Mouse (Mus musculus): ENCODE results near the gene Impdh1. TPM values are rescaled to one million over a fixed set of nuclear protein-coding genes. Genes with fewer than 3 reads are reported as not detected.
"Not testable (repeated sequence)": the region's sequence is repeated elsewhere in the genome, so short reads cannot be mapped to it uniquely, and the experiment has no call there.

The Impdh1 gene
- total RNA-seq, 2 experiments from 2014 or later = 40.9 to 41.8 TPM

DNA sequence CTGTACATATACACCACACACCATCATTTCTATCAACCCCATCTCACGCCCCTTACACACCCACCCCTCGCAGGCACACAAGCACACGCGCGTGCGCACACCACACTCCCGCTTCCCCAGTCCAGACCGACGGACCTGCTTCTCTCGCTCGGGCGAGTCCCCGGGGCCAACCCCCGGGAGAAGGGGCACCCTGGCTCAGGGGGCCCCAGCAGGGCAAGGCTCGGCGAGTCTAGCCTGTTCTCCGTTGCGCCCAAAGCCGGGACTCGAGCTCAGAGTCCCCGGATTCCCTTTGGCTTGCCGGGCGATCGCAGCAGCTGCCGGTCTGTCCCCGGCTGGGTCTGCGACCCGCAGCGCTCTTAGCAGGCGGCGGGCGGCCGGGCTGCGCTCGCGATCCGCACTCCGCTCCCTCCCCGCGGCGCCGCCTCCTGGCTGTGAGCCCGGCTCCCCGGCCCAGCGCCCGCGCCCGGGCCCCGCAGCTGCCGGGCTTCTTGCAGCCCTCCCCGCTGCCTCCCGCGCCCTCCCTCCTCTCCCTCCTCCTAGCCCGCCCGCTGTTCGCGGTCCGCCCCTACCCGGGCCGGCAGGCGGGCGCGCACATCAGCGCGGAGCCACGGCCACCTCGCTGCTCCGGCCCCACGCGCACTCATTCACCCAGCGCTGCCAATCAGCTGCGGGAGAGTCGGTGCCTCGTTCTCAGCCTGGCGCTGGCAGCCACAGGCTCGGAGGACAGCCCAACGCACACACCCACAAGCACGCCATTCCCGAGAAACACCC lies 37.1 kb downstream of the Impdh1 start, which contains the start of gene Prrt4:
Gene Prrt4, minus strand, starts transcription at position 697 of the 771 bp plus-strand sequence.
- DNase-seq = peak; percentile 63 to 70

DNA sequence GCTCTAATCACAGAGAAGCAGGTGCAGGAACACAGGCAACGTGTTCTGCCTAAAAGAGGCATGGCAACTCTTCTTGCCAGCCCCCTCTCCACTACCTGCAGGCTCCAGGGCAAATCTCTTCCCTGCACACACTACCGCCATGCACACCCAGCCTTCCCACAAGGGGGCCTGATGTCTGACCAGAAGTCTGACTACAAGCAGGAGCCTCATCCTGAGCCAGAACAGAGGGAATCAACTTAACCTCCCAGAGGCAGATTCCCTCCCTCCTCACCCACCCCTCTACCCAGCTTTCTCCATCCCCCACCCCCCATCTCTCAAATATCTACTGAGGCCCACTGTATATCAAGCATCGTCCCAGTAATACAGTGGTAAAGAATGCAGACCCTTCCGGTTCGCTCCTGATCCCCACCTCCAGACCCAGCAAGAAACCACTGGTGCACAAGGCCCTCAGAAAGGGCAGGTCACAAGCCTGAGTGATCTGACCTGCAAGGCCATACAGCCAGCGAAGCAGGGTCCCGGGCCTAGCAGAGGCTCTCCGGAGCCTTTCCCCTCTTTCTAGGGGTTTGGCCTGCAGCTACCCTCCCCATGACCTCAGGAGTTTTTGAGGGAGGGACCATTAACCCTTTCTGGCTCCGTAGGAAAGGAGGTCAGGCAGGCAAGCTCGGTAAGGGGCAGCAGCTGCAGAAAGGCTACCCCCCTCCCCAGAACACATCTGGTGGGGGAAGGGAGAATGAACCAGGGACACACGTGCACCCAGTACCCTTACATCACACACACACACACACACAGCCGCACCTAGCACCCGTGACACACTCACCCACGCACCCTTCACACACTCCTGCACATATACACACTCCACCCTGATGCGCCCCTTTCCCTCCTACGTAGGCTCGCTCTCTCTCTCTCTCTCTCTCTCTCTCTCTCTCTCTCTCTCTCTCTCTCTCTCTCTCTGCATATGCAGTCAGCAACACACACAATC lies 38.0 kb downstream of the Impdh1 start:
- no peak for DNase-seq

DNA sequence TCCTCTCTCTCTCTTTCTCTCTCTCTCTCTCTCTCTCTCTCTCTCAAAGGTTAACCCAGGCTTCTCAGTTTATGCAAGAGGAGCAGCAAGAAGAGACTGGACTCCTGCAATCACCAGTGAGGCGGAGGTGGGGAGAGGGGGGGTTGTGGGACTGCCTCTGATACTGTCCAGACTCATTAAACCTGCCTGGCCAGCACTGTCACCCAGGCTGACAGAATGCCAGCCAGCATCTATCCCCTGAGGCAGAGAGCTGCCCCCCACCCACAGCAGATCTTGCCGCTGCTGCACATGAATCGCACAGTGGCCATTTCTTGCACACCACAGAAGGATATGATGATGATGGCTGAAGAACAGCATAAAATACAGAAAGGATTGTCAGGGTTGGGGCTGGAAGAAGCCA lies 41.1 kb downstream of the Impdh1 start:
- no peak for DNase-seq

DNA sequence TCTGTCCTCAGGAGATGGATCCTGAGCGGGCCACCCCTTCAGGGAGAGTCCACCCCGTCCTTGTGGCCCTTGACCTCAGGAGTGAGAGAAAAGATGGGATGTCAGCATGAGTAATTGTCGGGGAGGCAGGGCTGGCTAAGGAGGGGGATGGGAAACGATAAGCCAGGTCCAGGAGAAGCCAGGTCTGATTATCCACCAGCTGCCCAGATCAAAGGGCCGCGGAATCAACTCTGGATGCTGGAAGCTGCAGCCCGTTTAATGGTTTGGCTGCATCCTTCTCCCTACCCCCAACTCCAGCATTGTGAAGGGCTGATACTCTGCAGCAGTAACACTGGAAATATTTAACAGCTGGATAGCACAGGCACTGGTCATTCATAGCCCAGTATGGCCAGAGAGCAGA lies 41.8 kb downstream of the Impdh1 start:
- DNase-seq = no peak

DNA sequence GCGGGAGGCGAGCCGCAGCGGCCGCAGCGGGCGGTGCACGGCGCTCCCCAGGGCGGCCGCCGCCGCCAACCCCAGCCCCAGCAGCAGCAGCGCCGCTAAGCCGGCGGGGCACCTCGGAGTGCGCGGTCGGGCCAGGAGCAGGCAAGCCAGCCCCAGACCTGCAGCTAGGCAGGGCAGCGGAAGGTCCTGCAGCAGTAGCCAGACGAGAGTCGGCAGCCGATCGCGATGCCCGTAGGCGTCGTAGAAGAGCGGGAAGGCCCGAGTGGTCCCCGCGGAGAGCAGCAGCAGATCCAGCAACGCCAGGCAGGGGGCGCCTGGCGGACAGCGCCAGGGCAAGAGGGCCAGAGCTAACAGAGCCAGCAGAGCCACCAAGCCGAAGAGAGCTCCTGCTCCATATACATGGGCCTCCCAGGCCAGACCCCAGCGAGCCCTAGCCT lies 45.2 kb downstream of the Impdh1 start:
- peak; percentile 65 for DNase-seq

DNA sequence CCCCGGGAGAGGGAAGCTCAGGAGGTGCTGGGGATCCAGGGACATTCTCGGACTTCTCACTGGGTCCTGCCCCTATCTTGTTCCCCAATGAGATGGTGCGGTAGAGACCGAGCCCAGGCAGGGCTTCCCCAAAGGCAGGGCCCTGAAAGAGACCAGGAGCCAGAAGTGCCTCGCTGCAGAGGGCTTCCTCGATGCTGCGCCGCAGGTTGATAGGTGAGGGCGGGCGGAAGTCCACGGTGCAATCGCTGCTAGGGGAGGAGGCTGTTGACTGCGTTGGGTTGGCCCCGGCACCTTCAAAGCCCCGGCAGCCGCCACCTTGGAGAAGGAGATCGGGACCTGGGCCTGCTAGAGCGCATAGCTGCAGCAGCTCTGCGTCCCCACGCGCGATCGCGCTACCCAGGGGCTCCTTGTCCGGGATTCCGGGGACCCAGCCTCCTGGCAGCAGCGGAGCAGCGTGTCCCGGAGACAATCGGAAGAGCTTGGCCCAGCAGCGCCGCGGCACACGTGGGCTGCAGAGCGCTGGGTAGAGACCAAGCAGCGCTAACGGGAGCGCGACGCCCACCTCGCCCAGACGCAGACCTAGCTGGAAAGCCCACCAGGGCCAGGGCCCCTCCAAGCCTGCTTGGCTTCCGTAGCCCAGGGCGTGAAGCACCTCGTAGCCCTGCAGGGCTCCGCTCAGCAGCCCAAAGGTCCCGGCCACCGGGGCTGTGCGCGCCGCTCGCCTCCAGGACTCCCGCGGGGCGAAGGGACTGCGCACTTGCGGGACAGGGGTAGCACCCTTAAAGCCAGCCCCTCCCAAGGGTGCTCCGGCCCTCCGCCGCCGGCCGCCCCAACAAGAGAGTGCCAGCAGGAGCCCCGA lies 45.9 kb downstream of the Impdh1 start:
- peak in 1 of 2 experiments; percentile 29 for DNase-seq

DNA sequence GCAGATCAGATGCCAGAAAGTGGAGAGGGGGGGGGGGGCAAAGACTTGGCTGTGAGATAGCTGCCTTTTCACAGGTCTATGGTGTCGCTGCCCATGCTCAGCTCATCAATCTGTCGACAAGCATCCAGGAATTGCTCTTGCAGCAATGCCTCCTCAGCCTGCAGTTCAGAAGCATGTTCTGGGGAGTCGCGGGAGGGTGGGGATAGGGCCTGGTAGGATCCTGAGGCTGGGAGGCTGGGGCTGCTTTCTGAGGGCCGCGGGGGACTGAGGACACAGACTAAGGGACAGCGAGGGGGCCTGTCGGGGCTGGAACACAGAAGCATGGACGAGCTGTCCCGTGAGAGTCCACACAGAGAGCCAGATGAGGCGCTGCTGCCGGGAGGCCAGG lies 46.5 kb downstream of the Impdh1 start:
- no peak for DNase-seq

DNA sequence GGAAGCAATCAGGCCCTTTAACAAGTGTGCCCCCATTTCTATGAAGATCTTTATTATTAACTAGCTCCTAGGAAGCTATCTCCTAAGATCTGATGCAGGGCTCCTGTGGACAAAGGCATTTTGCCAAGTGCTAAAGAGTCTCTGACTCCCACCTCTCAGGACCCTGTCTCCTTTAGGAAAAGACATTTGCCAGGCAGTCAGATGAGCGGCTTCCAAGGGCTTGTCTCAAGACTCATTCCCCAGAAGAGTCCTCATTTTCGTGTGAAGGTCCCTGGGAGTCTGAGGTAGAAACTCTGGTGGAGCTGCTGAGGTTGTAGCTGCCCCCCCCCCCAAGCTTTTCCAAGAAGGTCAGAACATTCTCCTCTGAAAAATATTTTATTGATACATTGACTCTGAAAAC lies 47.3 kb downstream of the Impdh1 start:
- no peak for DNase-seq

DNA sequence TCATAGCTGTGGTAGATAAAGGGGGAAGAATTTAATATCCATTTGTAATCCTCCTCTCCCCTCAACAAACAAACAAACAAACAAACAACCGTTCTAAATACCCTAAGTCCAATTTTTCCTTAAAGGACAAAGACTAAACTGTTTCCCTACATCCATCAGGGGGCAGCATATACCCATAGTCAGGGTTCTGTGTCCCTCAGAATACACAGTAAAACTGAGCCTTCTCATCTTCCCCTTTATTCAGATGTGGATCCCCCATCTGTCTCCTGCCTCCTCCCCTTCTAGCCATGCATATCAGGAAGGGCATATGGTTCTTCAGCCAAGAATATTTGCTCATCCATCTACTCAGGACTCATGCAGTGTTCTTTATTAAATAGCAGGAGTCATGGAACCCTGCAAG lies 50.0 kb downstream of the Impdh1 start:
- DNase-seq = peak in 1 of 2 experiments; percentile 50

DNA sequence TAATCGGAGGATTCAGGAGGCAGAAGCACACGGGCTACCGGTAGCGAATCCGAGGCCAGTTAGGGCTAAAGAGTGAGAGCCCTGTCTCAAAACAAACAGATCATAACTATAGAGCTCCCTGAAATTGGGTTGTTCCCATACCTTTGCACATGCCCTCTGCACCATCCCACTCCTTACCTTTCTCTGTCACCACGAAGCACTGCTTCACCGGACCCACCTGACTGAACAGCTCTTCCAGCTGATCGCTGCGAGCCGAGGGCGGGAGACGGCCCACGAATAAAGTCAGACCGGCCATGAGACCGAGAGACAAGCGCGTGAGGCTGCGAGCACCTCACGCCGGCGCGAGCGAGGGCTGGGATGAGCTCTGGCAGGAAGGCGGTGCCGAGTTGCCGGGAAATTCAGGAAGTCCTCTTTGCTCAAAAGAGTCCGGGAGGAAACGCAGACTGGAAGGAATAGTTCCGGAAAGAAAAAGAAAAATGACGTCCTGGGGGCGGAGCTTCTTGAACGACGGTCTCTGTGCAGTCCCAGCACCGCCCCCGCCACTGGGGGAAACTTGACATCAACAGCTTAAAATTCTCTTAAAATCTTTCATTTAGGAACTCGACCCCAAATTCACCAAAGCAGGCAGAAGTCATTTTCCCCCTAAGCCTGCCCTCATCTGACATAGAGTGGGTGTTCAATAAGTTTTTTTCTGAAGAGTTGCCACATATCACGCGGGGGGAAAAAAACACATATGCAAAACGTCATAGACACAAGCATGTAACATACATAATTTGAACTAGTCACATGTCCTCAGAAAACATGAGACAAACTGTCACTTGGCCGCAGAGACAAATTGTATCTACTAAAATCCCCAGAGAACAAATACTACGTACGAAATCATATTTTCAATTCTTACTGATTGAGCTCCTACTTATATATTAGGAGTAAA lies 51.6 kb downstream of the Impdh1 start, which contains the start of gene Rbm28:
Gene Rbm28, minus strand, starts transcription at position 693 of the 931 bp plus-strand sequence.
- DNase-seq = peak; percentile 84 to 88

DNA sequence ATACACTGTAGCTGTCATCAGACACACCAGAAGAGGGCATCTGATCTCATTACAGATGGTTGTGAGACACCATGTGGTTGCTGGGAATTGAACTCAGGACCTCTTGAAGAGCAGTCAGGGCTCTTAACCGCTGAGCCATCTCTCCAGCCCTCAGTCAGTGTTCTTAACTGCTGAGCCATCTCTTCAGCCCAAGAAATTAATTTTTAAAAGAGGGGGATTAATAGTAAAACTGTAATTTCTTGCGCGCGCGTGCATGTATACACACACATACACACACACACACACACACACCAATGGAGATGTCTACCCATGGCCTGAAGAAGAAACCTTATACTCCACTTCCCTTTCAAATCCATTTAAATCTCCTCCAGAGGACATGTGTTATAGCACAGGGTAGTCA lies 54.9 kb downstream of the Impdh1 start:
- not testable (repeated sequence) for DNase-seq

DNA sequence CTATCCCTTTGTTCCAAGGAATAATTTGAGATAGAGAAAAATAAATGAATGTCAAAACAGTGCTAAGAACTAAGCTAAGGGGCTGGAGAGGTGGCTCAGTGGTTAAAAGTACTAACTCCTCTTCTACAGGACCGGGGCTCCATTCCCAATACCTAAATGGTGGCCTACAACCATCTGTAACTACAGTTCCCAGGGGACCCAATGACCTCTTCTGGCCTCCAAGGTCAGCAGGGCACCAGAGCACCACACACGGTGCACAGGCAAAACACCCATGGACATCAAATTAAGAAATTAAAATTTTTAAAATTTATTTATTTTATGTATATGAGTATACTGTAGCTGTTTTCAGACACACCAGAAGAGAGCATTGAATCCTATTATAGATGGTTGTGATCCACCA lies 55.4 kb downstream of the Impdh1 start:
- DNase-seq = no peak

DNA sequence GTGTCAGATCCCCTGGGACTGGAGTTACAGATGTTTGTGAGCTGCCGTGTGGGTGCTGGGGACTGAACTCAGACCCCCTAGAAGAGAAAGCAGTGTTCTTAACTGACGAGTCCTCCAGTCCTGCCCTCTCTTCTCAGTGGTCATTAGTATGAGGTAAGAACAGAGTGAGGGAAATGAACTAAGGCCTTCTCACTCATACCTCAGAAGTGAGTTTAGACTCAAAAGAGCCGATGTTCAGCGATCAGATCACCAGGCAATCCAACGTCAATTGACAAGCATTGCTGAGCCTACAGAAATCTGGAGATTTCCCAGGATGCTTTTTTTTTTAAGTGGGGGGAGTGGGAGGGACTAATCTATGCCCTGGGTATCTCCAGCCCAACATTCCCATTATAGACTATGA lies 59.8 kb downstream of the Impdh1 start:
- DNase-seq = no peak

Small RNAs within 50 kb of the gene (microRNA-seq; reads per million reads assigned to microRNA genes)
- gene Gm24303 = 0 reads per million in 2 experiments

Other genes with a start within 250 kb of the Impdh1 start
- not detected for gene Lep, start 156.1 kb downstream of the Impdh1 start, total RNA-seq (2021)
- 10 to 100 TPM; 46.1 to 53.8 TPM for gene Rbm28, start 51.4 kb downstream of the Impdh1 start, total RNA-seq (2021)
- gene Prrt4, start 36.8 kb downstream of the Impdh1 start, total RNA-seq (2021) = 1 to 10 TPM; 2.0 to 2.1 TPM
- 1 to 10 TPM; 5.9 to 6.2 TPM for gene Hilpda, start 56.1 kb upstream of the Impdh1 start, total RNA-seq (2021)
- gene Fam71f2, start 63.2 kb upstream of the Impdh1 start, total RNA-seq (2021) = under 1 TPM; 0.60 to 0.86 TPM
- gene Fam71f1, start 102.8 kb upstream of the Impdh1 start, total RNA-seq (2021) = not detected
- gene Calu, start 131.7 kb upstream of the Impdh1 start, total RNA-seq (2021) = 10 to 100 TPM; 67.7 to 70.1 TPM
- gene Opn1sw, start 172.1 kb upstream of the Impdh1 start, total RNA-seq (2021) = not detected
- 10 to 100 TPM; 62.7 to 64.8 TPM for gene Ccdc136, start 179.9 kb upstream of the Impdh1 start, total RNA-seq (2021)
- 1 to 10 TPM; 1.1 to 1.2 TPM for gene Flnc, start 216.9 kb upstream of the Impdh1 start, total RNA-seq (2021)

Data from layer of hippocampus, postnatal 36 days (tissue).